Mouse (Mus musculus) stomach, postnatal 0 days (tissue): ENCODE measurements around the gene Olfr609. TPM values are rescaled to one million over a fixed set of nuclear protein-coding genes. Genes with fewer than 3 reads are reported as not detected.
"Not testable (repeated sequence)": the region's sequence is repeated elsewhere in the genome, so short reads cannot be mapped to it uniquely, and the experiment has no call there.

ENCODE experiments used
- ATAC-seq: fragments of 200-750 bp; cut with Nextera tagmentation; 2 replicates; pipeline ENCODE4 v1.8.0; 2017; ENCODE audit not compliant: low FRiP score, low TSS enrichment
- DNase-seq: peaks from one replicate; pipeline ENCODE4 v3.0.0-alpha.2; 2016; ENCODE audit warnings: low spot score
- H3K27ac ChIP-seq: fragments of 300-500 bp; sonication (generic); replicated peaks from 2 replicates; pipeline ENCODE4 v1.5.1; 2014; ENCODE audit warnings: mild to moderate bottlenecking, control low read depth
- H3K27me3 ChIP-seq: fragments of 300-500 bp; sonication (generic); 2 replicates; pipeline ENCODE4 v1.6.1; 2014; ENCODE audit warnings: low read length; ENCODE audit not compliant: control insufficient read depth, insufficient read depth
- H3K36me3 ChIP-seq: fragments of 300-500 bp; sonication (generic); 2 replicates; pipeline ENCODE4 v1.6.1; 2014; ENCODE audit warnings: low read length, mixed read lengths; ENCODE audit not compliant: control insufficient read depth, insufficient read depth
- H3K4me1 ChIP-seq: fragments of 300-500 bp; sonication (generic); replicated peaks from 2 replicates; pipeline ENCODE4 v1.6.1; 2014; ENCODE audit warnings: antibody characterized with exemption; ENCODE audit not compliant: control insufficient read depth, insufficient read depth
- H3K4me2 ChIP-seq: fragments of 300-500 bp; sonication (generic); replicated peaks from 2 replicates; pipeline ENCODE4 v1.6.1; 2014; ENCODE audit warnings: low read depth, mild to moderate bottlenecking, control low read depth, moderate library complexity
- H3K4me3 ChIP-seq: fragments of 300-500 bp; sonication (generic); 2 replicates; pipeline ENCODE4 v1.5.1; 2014; ENCODE audit warnings: low read depth, low read length, control low read depth
- H3K9ac ChIP-seq: fragments of 300-500 bp; sonication (generic); 2 replicates; pipeline ENCODE4 v1.6.1; 2014; ENCODE audit warnings: mild to moderate bottlenecking, low read length, control low read depth, mixed read lengths
- H3K9me3 ChIP-seq: fragments of 300-500 bp; sonication (generic); 2 replicates; pipeline ENCODE4 v1.6.1; 2016; ENCODE audit warnings: low read length; ENCODE audit not compliant: control insufficient read depth
- CTCF ChIP-seq: IDR thresholded peaks from 2 replicates; pipeline ENCODE4 v1.5.1; 2016; ENCODE audit warnings: antibody characterized with exemption, low read depth, mild to moderate bottlenecking, moderate library complexity
- EP300 ChIP-seq: optimal IDR thresholded peaks from 2 replicates; pipeline ENCODE3; 2016; ENCODE audit warnings: antibody characterized with exemption
- WGBS: fragments of 180-500 bp; shearing (Covaris S2); extraction: QIAGEN DNeasy Blood & Tissue Kit; methylation state at CpG from one replicate; pipeline ENCODE4 v1.1.7; 2014; 5-methylcytosine and 5-hydroxymethylcytosine counted together
- polyA plus RNA-seq: library from polyadenylated mRNA; unstranded; fragments of >200 nt; fragmentation: Nextera tagmentation; extraction: Ambion mirVana; gene quantifications from 2 replicates; pipeline ENCODE4 v1.2.1, GENCODE M21; 2015

Gene Olfr609
- polyA plus RNA-seq = not detected in 2 replicates

DNA sequence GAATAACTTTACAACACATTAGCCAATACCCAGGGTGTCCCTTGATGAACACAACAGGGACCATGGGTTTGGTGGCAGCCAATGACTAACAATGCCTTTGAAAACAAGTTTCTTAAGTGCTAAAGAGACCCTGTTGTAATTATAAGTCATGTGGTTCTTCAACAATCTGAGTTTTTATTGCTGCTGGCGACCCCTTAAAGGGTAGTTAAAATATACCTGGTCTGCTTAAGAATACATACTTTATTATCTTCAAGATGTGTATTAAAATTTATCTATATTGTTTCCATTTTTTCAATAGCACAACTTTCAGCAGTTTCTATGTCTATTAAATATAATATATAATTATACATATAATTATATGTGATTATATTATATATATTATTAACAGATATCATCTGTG is at the start of gene Olfr609:
Gene Olfr609 (minus strand): TSS at position 101 of the 400 bp plus-strand sequence.
- ATAC-seq (no peak), DNase-seq (no peak)
- TF ChIP-seq CTCF = no peak
- no peak for TF ChIP-seq EP300
- WGBS = 67% methylated on average over 1 of the region's 1 CpGs
- no peaks in the 10 kb centered on the region for H3K36me3 ChIP-seq
- H3K9me3 ChIP-seq = no peaks in the 10 kb centered on the region
- H3K27ac ChIP-seq = no peak within 1 kb of the TSS
- H3K4me2 ChIP-seq = no peak within 1 kb of the TSS
- no peaks in the 10 kb centered on the region for H3K27me3 ChIP-seq
- no peaks in the 10 kb centered on the region for H3K4me1 ChIP-seq
- H3K9ac ChIP-seq = no peak within 1 kb of the TSS
- no peak within 1 kb of the TSS for H3K4me3 ChIP-seq

DNA sequence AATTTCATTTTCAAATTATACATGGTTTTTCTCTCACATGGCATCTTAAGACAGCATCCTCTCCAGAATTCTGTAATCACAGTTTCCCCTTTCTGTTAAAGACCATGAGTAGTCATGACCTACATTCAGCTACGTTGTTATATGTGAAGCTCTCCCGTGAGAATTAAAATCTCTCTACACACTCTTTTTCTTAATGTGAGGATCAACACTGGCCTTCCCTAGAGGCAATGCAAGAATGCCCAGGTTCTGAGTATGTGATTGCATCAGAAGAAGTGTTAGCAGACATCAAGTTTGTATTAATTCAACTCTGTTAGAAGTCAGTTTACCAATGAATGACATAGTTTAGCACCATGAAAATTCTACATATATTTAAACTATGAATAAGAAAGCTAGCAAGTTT is 44.8 kb upstream of the Olfr609 start, which contains the start of gene Olfr612:
Gene Olfr612 (minus strand): TSS at position 101 of the 400 bp plus-strand sequence.
- not testable (repeated sequence) for H3K4me3 ChIP-seq, ATAC-seq, H3K27ac ChIP-seq, H3K9ac ChIP-seq, H3K4me2 ChIP-seq, H3K4me1 ChIP-seq, H3K27me3 ChIP-seq, H3K9me3 ChIP-seq, DNase-seq, H3K36me3 ChIP-seq
- WGBS = 78% methylated on average over 2 of the region's 2 CpGs

DNA sequence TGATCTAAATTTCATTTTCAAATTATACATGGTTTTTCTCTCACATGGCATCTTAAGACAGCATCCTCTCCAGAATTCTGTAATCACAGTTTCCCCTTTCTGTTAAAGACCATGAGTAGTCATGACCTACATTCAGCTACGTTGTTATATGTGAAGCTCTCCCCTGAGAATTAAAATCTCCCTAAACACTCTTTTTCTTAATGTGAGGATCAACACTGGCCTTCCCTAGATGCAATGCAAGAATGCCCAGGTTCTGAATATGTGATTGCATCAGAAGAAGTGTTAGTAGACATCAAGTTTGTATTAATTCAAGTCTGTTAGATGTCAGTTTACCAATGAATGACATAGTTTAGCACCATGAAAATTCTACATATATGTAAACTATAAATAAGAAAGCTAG is 22.9 kb upstream of the Olfr609 start, which contains the start of gene Olfr611:
Gene Olfr611 (minus strand): TSS at position 101 of the 400 bp plus-strand sequence.
- not testable (repeated sequence) for H3K4me3 ChIP-seq, H3K27ac ChIP-seq, H3K27me3 ChIP-seq, DNase-seq, H3K4me1 ChIP-seq, H3K9ac ChIP-seq, H3K9me3 ChIP-seq, H3K36me3 ChIP-seq, ATAC-seq, H3K4me2 ChIP-seq
- WGBS = 64% methylated on average over 1 of the region's 1 CpGs

DNA sequence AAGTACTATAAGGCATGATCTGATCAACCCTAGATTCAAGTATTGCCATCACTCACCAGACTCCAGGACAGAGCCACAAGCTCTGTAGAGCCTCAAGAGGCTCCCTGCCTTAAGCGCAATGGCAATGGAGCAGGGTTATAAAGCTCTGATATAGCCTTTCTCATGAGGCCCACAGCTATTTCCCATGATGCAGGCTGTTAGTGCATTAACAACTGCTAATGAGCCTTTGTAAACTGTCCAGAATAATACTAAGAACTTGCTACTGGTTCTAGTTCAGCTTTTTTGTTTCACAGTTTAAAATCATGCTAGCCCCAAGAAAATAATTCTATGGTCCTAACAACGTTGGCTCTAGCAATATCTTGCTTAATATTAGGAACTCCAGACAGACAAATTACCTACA is 14.2 kb upstream of the Olfr609 start, which contains the start of gene Olfr610:
Gene Olfr610 (minus strand): TSS at position 101 of the 400 bp plus-strand sequence.
- Histone ChIP-seq H3K4me2 (no peak within 1 kb of the TSS), H3K4me3 (no peak within 1 kb of the TSS), H3K27ac (no peak within 1 kb of the TSS), H3K9ac (no peak within 1 kb of the TSS), H3K36me3 (no peaks in the 10 kb centered on the region), H3K9me3 (no peaks in the 10 kb centered on the region), H3K4me1 (no peaks in the 10 kb centered on the region), H3K27me3 (no peaks in the 10 kb centered on the region)
- no peak for TF ChIP-seq CTCF
- no peak for TF ChIP-seq EP300
- DNase-seq (no peak), ATAC-seq (no peak)
- WGBS = 84% methylated on average over 2 of the region's 2 CpGs

DNA sequence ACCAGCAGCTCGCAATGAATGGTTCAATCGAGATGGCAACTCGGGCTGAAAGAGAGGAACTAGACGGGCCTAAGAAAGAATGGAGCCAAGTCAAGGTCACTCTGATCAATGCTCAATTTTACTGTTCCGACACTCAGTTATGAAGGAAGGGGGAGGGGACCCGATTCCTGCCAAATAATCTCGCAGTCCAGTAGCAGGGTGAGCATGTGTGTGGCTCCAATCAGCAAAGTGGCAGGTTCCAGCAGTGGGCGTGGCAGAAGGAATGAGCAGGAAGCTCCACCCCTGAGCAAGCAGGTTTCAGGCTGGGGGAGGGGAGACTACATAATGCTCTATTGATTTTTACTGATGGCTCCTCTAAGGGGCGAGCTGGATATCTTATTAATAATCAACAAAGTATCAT is 20.8 kb downstream of the Olfr609 start:
- H3K4me1 ChIP-seq, H3K9me3 ChIP-seq, ATAC-seq, H3K4me3 ChIP-seq, DNase-seq, H3K4me2 ChIP-seq, H3K9ac ChIP-seq, H3K36me3 ChIP-seq, H3K27ac ChIP-seq, H3K27me3 ChIP-seq: not testable (repeated sequence)
- 69% methylated on average over 9 of the region's 9 CpGs for WGBS

DNA sequence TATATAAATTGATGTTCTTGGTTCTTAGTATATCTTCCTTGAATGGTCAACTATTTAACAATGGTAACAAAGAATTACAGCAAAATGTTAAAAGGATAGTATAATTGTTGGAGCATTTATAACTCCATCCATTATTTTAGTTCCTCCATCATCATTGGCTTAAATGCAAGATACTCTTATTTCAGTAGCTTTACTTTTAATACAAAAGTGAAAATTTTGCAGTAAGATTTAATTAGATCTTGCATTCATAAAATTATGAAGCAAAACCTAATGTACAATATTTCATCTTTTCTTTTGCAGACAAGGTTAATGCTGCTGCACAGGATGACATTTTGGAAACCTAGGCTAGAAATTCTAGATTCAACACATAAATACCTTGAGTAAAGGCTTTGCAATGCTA is 28.3 kb downstream of the Olfr609 start, which contains the start of gene Olfr608:
Gene Olfr608 (plus strand): TSS at position 301 of the 400 bp plus-strand sequence.
- H3K9me3 ChIP-seq = no peaks in the 10 kb centered on the region
- H3K4me2 ChIP-seq = no peak within 1 kb of the TSS
- H3K27ac ChIP-seq = no peak within 1 kb of the TSS
- no peak for ATAC-seq
- H3K27me3 ChIP-seq = no peaks in the 10 kb centered on the region
- no peak within 1 kb of the TSS for H3K4me3 ChIP-seq
- no peak for DNase-seq
- TF ChIP-seq EP300 (no peak), CTCF (no peak)
- no peaks in the 10 kb centered on the region for H3K36me3 ChIP-seq
- no peak within 1 kb of the TSS for H3K9ac ChIP-seq
- H3K4me1 ChIP-seq = no peaks in the 10 kb centered on the region
